Mouse (Mus musculus) kidney, postnatal 0 days (tissue): ENCODE measurements around the gene Myl7. TPM values are rescaled to one million over a fixed set of nuclear protein-coding genes. Genes with fewer than 3 reads are reported as not detected.
"Not testable (repeated sequence)": the region's sequence is repeated elsewhere in the genome, so short reads cannot be mapped to it uniquely, and the experiment has no call there.

Source experiments
- ATAC-seq: fragments of 200-750 bp; cut with Nextera tagmentation; replicated peaks from 2 replicates; pipeline ENCODE4 v1.8.0; 2017; ENCODE audit warnings: low read depth, moderate number of reproducible peaks, moderate TSS enrichment, moderate library complexity; ENCODE audit not compliant: low FRiP score
- DNase-seq: peaks from one replicate; pipeline ENCODE4 v3.0.0-alpha.2; 2016; ENCODE audit warnings: low spot score
- H3K27ac ChIP-seq: fragments of 300-500 bp; sonication (generic); 2 replicates; pipeline ENCODE4 v1.5.1; 2014; ENCODE audit warnings: mild to moderate bottlenecking
- H3K27me3 ChIP-seq: fragments of 300-500 bp; sonication (generic); 2 replicates; pipeline ENCODE4 v1.6.1; 2014; ENCODE audit warnings: low read length, mixed read lengths; ENCODE audit not compliant: insufficient read depth
- H3K36me3 ChIP-seq: fragments of 300-500 bp; sonication (generic); 2 replicates; pipeline ENCODE4 v1.6.1; 2014; ENCODE audit warnings: low read length, mixed read lengths; ENCODE audit not compliant: insufficient read depth
- H3K4me1 ChIP-seq: fragments of 300-500 bp; sonication (generic); replicated peaks from 2 replicates; pipeline ENCODE4 v1.6.1; 2014; ENCODE audit warnings: antibody characterized with exemption, low read length, mixed read lengths; ENCODE audit not compliant: insufficient read depth
- H3K4me2 ChIP-seq: fragments of 300-500 bp; sonication (generic); 2 replicates; pipeline ENCODE4 v1.6.1; 2014; ENCODE audit warnings: mild to moderate bottlenecking, low read length, moderate library complexity, mixed read lengths
- H3K4me3 ChIP-seq: fragments of 300-500 bp; sonication (generic); replicated peaks from 2 replicates; pipeline ENCODE4 v1.5.1; 2014; ENCODE audit warnings: low read depth, low read length
- H3K9ac ChIP-seq: fragments of 300-500 bp; sonication (generic); 2 replicates; pipeline ENCODE4 v1.6.1; 2014; ENCODE audit warnings: low read depth, low read length
- H3K9me3 ChIP-seq: fragments of 300-500 bp; sonication (generic); replicated peaks from 2 replicates; pipeline ENCODE4 v1.6.1; 2016; ENCODE audit warnings: low read length, inconsistent platforms, mixed read lengths
- CTCF ChIP-seq: IDR thresholded peaks from 2 replicates; pipeline ENCODE4 v1.5.1; 2016; ENCODE audit warnings: antibody characterized with exemption, low read depth, mild to moderate bottlenecking, moderate library complexity
- WGBS: fragments of 180-500 bp; shearing (Covaris S2); extraction: QIAGEN DNeasy Blood & Tissue Kit; methylation state at CpG from one replicate; pipeline ENCODE4 v1.1.7; 2014; 5-methylcytosine and 5-hydroxymethylcytosine counted together
- polyA plus RNA-seq: library from polyadenylated mRNA; unstranded; fragments of >200 nt; fragmentation: Nextera tagmentation; extraction: Ambion mirVana; gene quantifications from 2 replicates; pipeline ENCODE4 v1.2.1, GENCODE M21; 2015

Gene Myl7
- polyA plus RNA-seq, result 1.6 and 1.9 TPM in 2 replicates

GRCm38 (mm10) chr11:5898531-5898930, at the start of gene Myl7:
Myl7 (minus strand) TSS chr11:5898782.
- no peaks in the 10 kb centered on the region for H3K9me3 ChIP-seq
- peaks cover 29% of the 10 kb centered on the region for H3K4me1 ChIP-seq
- no peak within 1 kb of the TSS for H3K4me3 ChIP-seq
- no peaks in the 10 kb centered on the region for H3K36me3 ChIP-seq
- no peak within 1 kb of the TSS for H3K9ac ChIP-seq
- DNase-seq (no peak), ATAC-seq (no peak)
- H3K27ac ChIP-seq, result no peak within 1 kb of the TSS
- WGBS, result 67% methylated on average over 5 of the region's 5 CpGs
- no peak within 1 kb of the TSS for H3K4me2 ChIP-seq
- H3K27me3 ChIP-seq, result no peaks in the 10 kb centered on the region
- no peak for TF ChIP-seq CTCF

- Histone ChIP-seq H3K27me3 (no peaks in the 10 kb centered on the region), H3K4me3 (no peak overlapping the region), H3K9me3 (no peaks in the 10 kb centered on the region), H3K9ac (no peak overlapping the region), H3K36me3 (no peaks in the 10 kb centered on the region), H3K4me1 (0 out of 2 replicates have a peak, but pooled peaks cover 2% of the 10 kb centered on the region), H3K4me2 (no peak overlapping the region), H3K27ac (no peak overlapping the region)
- TF ChIP-seq CTCF, result no peak
- ATAC-seq (no peak), DNase-seq (no peak)
- 59% methylated on average over 4 of the region's 4 CpGs for WGBS
Observed at GRCm38 (mm10) chr11:5947796-5948195, 49.2 kb upstream of the Myl7 start.

DNA sequence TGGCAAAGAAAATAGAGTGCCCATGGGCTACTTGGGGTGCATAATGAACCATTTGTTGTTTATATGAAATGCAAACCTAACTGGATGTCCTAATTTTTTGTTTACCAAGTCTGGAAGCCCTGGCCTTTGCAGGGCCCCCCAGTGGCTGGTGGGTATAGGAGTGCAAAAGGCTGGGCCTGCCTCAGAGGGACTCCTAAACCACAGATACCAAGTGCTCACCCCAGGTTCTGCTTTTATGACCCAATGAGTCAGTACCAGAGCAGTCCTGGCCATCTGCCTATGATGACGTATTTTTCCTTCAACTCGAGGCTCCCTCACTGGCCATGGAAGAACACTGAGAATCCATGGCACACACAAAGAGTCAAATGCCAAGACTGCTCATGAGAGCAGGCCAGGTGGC, 46.5 kb upstream of the Myl7 start:
- no peak for DNase-seq
- no peaks in the 10 kb centered on the region for H3K9me3 ChIP-seq
- H3K4me2 ChIP-seq, result no peak overlapping the region
- no peak overlapping the region for H3K9ac ChIP-seq
- H3K27me3 ChIP-seq, result no peaks in the 10 kb centered on the region
- H3K4me1 ChIP-seq, result no peaks in the 10 kb centered on the region
- H3K4me3 ChIP-seq, result no peak overlapping the region
- 80% methylated on average over 2 of the region's 2 CpGs for WGBS
- H3K27ac ChIP-seq, result no peak overlapping the region
- no peaks in the 10 kb centered on the region for H3K36me3 ChIP-seq
- no peak for ATAC-seq
- no peak for TF ChIP-seq CTCF

DNA sequence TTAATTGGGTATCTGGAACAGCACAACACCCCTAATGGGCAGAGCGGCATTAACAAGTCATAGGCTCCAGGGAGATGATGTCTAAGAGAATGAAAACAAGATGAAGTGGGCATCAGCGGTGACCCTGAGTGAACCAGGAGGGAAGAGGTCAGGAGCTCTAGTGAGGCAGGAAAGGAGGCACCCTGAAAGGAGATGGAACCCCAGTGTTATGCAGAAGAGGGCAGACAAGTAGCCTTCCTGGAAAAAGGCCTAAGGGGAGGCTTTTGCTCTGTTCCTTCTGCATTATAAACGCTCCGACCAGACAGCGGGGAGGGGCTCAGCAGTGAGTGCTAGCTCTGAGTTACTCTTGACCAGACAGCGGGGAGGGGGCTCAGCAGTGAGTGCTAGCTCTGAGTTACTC, 44.4 kb upstream of the Myl7 start:
- no peaks in the 10 kb centered on the region for H3K4me1 ChIP-seq
- WGBS, result 70% methylated on average over 6 of the region's 6 CpGs

DNA sequence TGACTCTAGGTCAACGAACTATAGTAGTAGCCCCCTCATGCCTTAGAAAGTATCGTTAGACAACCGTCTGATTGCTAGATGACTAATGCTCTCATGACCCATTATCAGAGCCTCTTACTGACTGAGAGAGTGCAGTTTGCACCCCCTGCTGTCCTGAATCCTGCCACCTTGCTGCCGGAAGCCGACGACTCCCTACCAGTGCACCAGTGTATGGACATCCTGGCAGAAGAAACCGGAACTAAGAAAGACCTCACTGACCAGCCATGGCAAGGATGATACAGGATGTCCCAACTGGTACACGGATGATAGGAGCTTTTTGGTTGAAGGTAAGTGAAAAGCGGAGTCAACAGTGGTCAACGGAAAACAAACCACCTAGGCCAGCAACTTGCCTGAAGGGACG, 35.9 kb upstream of the Myl7 start:
- not testable (repeated sequence) for H3K27me3 ChIP-seq, ATAC-seq, H3K4me1 ChIP-seq, H3K4me3 ChIP-seq, DNase-seq, H3K36me3 ChIP-seq, H3K9me3 ChIP-seq, H3K9ac ChIP-seq, H3K4me2 ChIP-seq, H3K27ac ChIP-seq
- 93% methylated on average over 11 of the region's 11 CpGs for WGBS

More for the DNA sequence above, 44.4 kb upstream of the Myl7 start:
- no peak for DNase-seq
- no peak for TF ChIP-seq CTCF
- Histone ChIP-seq H3K9me3 (no peaks in the 10 kb centered on the region), H3K4me3 (no peak overlapping the region), H3K27ac (no peak overlapping the region), H3K9ac (no peak overlapping the region), H3K27me3 (no peaks in the 10 kb centered on the region), H3K4me2 (no peak overlapping the region), H3K36me3 (no peaks in the 10 kb centered on the region)
- no peak for ATAC-seq

DNA sequence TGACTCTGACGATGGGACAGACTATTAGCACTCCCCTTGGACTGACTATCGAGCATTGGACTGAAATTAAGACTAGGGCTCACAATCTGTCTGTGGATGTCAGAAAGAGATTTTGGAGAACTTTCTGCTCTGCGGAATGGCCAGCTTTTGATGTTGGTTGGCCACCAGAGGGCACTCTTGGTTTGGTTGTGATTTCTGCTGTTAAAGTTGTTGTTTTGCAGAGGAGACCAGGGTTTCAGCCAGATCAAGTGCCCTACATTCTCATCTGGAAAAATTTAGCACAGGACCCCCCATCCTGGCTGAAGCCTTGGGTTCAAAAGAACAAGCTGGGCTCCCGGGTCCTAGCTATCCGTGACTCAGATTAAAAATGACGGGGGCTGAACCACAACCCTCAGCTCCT, 33.4 kb upstream of the Myl7 start:
- DNase-seq, H3K27ac ChIP-seq, H3K36me3 ChIP-seq, ATAC-seq, H3K4me1 ChIP-seq, H3K9ac ChIP-seq, H3K27me3 ChIP-seq, H3K9me3 ChIP-seq, H3K4me2 ChIP-seq, H3K4me3 ChIP-seq: not testable (repeated sequence)
- peak; percentile 39; the same call in 1 of the 2 replicates for TF ChIP-seq CTCF
- WGBS, result 89% methylated on average over 6 of the region's 6 CpGs

- no peaks in the 10 kb centered on the region for H3K27me3 ChIP-seq
- no peak overlapping the region for H3K4me2 ChIP-seq
- ATAC-seq (no peak), DNase-seq (no peak)
- H3K36me3 ChIP-seq, result no peaks in the 10 kb centered on the region
- no peak overlapping the region for H3K27ac ChIP-seq
- 50% methylated on average over 1 of the region's 1 CpGs for WGBS
- H3K9me3 ChIP-seq, result no peaks in the 10 kb centered on the region
- no peak for TF ChIP-seq CTCF
- H3K4me1 ChIP-seq, result no peaks in the 10 kb centered on the region
- no peak overlapping the region for H3K4me3 ChIP-seq
- no peak overlapping the region for H3K9ac ChIP-seq
Observed at GRCm38 (mm10) chr11:5930578-5930977, 32.0 kb upstream of the Myl7 start.
